In genomic region chr17:87459750-87460668, GRCm38 (mm10) we compare ENCODE assay signal across 9 mouse cellular contexts. TPM values are rescaled to one million over a fixed set of nuclear protein-coding genes. Genes with fewer than 3 reads are reported as not detected.
A peak's percentile ranks its signal among the peaks of the same experiment; 100 is the strongest.
DNase-seq lines count a peak whose midpoint lies in the region; TF ChIP-seq lines count a peak whose summit lies in the region.
"Had no signal": no experiment of that assay in that cellular context is flagged by ENCODE, and none has a peak within 500 bp of the region (broad histone marks: within the 10 kb centered on the region; RNA-seq: fewer than 3 reads in every experiment).

No protein-coding gene starts in this region.

- DNase-seq in layer of hippocampus, adult 18-20 months (ENCODE audit: low spot score in 2 of 2) = peak; percentile 44 to 78
- no peak for DNase-seq in layer of hippocampus, postnatal 25 days (ENCODE audit: extremely low spot score in 1 of 2, low spot score in 1 of 2)
- DNase-seq in embryo, embryonic 10 days (ENCODE audit: low spot score) = peak; percentile 59
- DNase-seq in gastrocnemius, postnatal 25 days = peak; percentile 19
- DNase-seq in left cerebral cortex, adult 2 months (ENCODE audit: extremely low spot score in 1 of 2, low spot score in 2 of 2) = peak; percentile 62 to 71
- peak; percentile 19 for DNase-seq in midbrain, embryonic 10.5 days (ENCODE audit: low spot score)
- no peak for DNase-seq in urinary bladder, adult 2 months (ENCODE audit: low spot score)
- DNase-seq in spleen, postnatal 14 days (ENCODE audit: low spot score in 2 of 2) = no peak

- peak overlapping the region; percentile 23; the same call in 1 of the 2 replicates for H3K4me3 ChIP-seq in left cerebral cortex, adult 2 months
- peak overlapping the region; percentile 34 for H3K4me3 ChIP-seq in midbrain, embryonic 10.5 days

- 24% methylated on average over 14 of the region's 14 CpGs for WGBS in midbrain, embryonic 10.5 days

- no peaks in the 10 kb centered on the region for H3K9me3 ChIP-seq in midbrain, embryonic 10.5 days (replicated peaks)

- H3K36me3 ChIP-seq in midbrain, embryonic 10.5 days = no peaks in the 10 kb centered on the region

- no peak for TF ChIP-seq CTCF in left cerebral cortex, adult 2 months (IDR thresholded peaks at IDR 0.05)

- H3K4me1 ChIP-seq in midbrain, embryonic 10.5 days = peaks cover 50% of the 10 kb centered on the region

- H3K27me3 ChIP-seq in midbrain, embryonic 10.5 days (ENCODE audit: low read depth, poor library complexity, severe bottlenecking) = peaks cover 23% of the 10 kb centered on the region

- peak overlapping the region; percentile 88 for H3K27ac ChIP-seq in left cerebral cortex, adult 2 months
- H3K27ac ChIP-seq in midbrain, embryonic 10.5 days (replicated peaks) = peak overlapping the region; percentile 64

- intact Hi-C loops in left cerebral cortex, adult 2 months (cut with DNase I) = loop anchor here (2.0 to 5.0 kb wide), 3 partner anchors 15 to 62 kb away; no protein-coding TSS in a partner anchor

RNA-seq across cellular contexts. Expression of gene Calm2, which starts 13.3 kb away (rescaled TPM):
- 1,000 to 10,000 TPM; 2,186 to 2,300 TPM for total RNA-seq in layer of hippocampus, adult 18-20 months (2021)
- total RNA-seq in layer of hippocampus, postnatal 25 days (2021) = 1,000 to 10,000 TPM; 2,126 to 2,271 TPM
- total RNA-seq in gastrocnemius, postnatal 25 days (2021) = 100 to 1,000 TPM; 161 to 162 TPM
- total RNA-seq in left cerebral cortex, adult 2 months (2021) = 1,000 to 10,000 TPM; 2,083 to 2,187 TPM
- 1,154 and 1,167 TPM in 2 replicates for polyA plus RNA-seq in midbrain, embryonic 10.5 days (2016; fragmentation: Nextera tagmentation; extraction: Ambion mirVana)
- 1,162 and 1,245 TPM in 2 replicates for polyA plus RNA-seq in urinary bladder, adult 2 months (2012; rRNA removed)

RNA-seq across cellular contexts. Expression of gene Stpg4, which starts 32.5 kb away (rescaled TPM):
- not detected for total RNA-seq in layer of hippocampus, adult 18-20 months (2021)
- not detected for total RNA-seq in layer of hippocampus, postnatal 25 days (2021)
- not detected for total RNA-seq in gastrocnemius, postnatal 25 days (2021)
- total RNA-seq in left cerebral cortex, adult 2 months (2021) = not detected
- polyA plus RNA-seq in midbrain, embryonic 10.5 days (2016; fragmentation: Nextera tagmentation; extraction: Ambion mirVana) = not detected in 2 replicates
- not detected in 2 replicates for polyA plus RNA-seq in urinary bladder, adult 2 months (2012; rRNA removed)
- total RNA-seq: adrenal gland, postnatal 36 days had no signal

Comparison
In these comparisons a context has a peak if more than half of its experiments do, and no peak if none do; other contexts are left out.
1. DNase-seq: peak in layer of hippocampus, adult 18-20 months (2 of 2), embryo, embryonic 10 days (single experiment), gastrocnemius, postnatal 25 days (single experiment), left cerebral cortex, adult 2 months (2 of 2) and midbrain, embryonic 10.5 days (single experiment); none in layer of hippocampus, postnatal 25 days (0 of 2), urinary bladder, adult 2 months (single experiment) and spleen, postnatal 14 days (0 of 2).
2. RNA of gene Calm2, which starts 13.3 kb away (total RNA-seq): 2,186 to 2,300 TPM in layer of hippocampus, adult 18-20 months, 2,126 to 2,271 TPM in layer of hippocampus, postnatal 25 days and 2,083 to 2,187 TPM in left cerebral cortex, adult 2 months; 161 to 162 TPM in gastrocnemius, postnatal 25 days; every median in the first group is over 10 times any median in the second.